Mouse (Mus musculus) heart, postnatal 4 days (tissue): ENCODE data around the gene Cmtm1. TPM values are rescaled to one million over a fixed set of nuclear protein-coding genes. Genes with fewer than 3 reads are reported as not detected.
"Not testable (repeated sequence)": the region's sequence is repeated elsewhere in the genome, so short reads cannot be mapped to it uniquely, and the experiment has no call there.

Experiments
- DNase-seq: peaks from one replicate; pipeline ENCODE4 v3.0.0; 2021
- total RNA-seq, 2 experiments: library from RNA; stranded (reverse); gene quantifications; 2 replicates each; pipeline ENCODE4 v1.2.3; 2021

Cmtm1 gene
- total RNA-seq = not detected

DNA sequence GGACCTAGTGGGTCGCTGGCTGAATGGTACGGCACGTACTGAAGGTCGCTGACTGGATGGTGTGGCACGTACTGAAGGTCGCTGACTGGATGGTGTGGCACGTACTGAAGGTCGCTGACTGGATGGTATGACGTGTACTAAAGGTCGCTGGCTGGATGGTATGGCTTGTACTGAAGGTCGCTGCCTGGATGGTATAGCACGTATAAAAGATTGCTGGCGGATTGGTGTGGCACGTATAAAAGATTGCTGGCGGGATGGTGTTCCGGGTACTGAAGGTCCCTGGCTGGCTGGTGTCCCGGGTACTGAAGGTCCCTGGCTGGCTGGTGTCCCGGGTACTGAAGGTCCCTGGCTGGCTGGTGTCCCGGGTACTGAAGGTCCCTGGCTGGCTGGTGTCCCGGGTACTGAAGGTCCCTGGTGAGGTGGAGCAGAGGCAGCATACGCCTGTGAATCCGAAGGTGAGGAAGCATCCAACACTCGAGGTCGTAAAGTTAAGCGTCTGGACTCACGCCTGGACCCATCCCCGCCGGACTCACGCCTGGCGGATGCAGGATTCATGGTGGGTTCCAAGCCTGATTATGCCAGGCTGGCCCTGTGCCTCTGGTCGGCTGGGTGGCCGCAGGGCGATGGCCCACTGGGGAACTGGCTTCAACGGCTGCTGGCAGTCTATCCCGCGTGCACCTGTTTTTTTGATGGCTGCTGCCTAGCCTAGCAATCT, at the start of gene Cmtm1, which contains the start of gene Gm45711:
Gene Cmtm1 (minus strand): TSS at position 705 of the 715 bp plus-strand sequence.
Gene Gm45711 (minus strand): TSS at position 641 of the 715 bp plus-strand sequence.
- DNase-seq = not testable (repeated sequence)

DNA sequence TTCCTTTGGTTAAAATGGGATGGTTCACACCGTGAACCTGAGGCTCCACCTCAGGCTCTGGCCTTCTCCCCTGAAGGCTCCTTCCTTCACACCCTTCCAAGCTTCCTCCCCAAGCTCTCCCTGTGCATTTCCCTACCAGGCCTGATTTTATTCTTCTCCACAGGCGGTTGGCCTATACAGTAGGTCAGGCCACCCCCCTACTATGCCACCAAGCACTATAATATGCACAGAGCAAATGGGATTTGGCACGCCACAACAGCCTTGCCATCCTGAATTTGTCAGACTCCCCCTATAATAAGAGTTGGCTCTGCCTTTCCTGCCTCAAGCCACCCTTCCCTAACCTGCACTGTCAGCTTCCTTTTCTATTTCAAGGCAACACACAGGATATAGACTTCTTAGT, 48.7 kb upstream of the Cmtm1 start:
- DNase-seq = no peak

DNA sequence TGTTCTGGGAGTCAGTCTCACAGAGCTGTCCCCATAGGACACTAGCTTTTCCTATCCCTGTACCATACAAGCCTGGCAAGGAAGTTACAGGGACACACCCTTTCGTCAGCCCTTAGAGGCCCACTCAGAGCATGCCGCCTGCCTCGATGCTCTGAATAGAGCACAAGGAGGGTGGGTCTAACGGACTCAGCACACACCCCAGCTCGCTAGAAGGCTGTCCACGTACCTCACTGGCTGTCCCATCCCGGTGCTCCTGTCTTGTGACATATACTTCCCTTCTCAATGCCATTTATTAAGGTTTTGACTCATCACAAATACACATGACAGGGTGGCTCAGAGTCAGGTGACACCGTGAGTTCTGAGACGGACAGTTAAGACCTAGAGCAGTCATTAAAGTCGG, 44.6 kb upstream of the Cmtm1 start:
- DNase-seq = no peak

DNA sequence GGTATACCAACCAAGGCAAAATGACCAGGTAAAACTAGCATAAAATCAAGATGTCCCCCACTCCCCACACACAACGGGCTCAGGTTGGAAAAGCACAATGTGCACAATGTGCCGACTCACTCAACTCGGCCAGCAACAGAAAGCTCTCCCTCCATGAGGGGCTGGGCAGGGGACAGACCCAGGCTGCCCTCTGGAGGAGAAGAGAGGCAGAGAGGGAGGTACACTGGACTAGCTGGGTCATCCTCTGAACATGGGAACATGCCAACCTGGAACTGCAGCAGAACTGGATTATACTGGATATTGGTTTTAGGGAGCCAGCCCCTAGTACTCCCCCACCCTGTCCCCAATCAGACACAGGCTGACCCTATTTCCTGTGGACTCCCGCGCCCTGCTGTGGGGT, 43.2 kb upstream of the Cmtm1 start:
- DNase-seq = no peak

DNA sequence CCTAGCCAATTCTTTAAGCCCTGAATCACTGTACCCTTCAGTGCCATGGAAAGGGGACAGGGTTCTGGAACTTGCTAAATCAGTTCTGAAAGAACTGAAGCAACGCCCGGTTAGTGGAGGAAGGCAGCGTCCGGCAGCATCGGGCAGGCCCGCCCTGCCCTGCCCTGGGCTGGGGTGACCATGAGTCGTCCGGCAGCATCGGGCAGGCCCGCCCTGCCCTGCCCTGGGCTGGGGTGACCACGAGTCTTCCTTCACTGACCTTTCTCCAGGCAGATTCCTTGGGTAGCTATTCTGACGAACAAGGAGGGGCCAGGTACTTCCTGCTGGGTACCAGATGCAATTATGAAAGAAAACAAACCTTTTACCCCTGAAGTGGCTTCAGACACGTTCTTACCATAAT, 40.1 kb upstream of the Cmtm1 start:
- DNase-seq = no peak

DNA sequence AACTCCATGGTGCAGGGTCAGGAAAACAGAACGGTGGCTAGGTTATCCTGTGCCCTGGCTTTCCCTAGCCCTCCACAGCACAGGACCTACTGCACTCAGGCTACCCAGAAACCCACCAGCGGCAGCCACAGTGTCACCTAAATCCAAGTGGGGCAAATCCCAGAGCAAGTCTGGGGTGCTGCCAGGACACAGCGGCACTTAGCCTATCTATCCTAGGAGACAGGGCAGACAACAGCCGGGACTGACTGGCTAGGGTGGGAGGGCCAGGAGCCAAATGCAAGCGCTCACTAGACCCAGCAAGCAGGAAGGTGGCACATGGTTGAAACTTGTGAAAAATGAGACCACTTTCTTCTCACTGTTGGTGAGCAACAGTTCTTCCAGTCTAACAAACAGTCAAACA, 39.0 kb upstream of the Cmtm1 start:
- peak; percentile 45 for DNase-seq

DNA sequence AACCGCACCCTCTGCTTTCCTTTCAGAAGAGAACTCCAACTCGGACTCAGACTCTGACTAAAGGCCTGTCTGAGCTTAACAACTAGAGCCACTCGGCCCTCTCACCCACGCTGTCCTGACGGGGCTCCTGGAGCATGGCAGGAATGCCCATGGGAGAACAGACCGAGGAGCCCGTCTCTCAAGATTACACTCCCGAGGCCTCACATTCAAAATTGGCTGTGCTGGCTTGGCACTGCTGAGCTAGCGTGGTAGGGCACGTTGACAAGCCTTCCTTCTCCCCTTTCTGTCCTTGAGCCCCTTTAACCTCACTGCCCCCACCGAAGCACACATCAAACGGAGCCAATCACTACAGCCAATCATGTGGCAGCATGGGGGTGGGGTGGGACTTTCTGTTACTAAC, 36.8 kb upstream of the Cmtm1 start:
- DNase-seq = peak; percentile 15

DNA sequence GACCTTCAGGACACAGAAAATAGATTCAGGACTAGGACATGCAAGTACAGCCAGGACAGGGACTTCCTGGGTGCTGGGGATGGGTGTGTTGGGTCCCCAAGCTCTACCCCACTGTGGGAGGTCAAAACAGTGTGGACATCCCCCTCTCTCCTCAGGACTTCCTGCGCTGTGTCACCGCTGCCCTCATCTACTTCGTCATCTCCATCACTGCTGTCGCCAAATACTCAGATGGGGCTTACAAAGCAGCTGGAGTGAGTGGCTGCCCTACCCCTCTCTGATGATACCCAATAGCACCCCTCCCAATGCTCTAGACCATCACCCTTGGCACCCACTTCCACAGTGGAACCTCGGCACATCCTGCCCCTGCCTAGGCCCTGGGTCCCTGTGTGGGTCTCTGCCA, 34.7 kb upstream of the Cmtm1 start:
- DNase-seq = no peak

DNA sequence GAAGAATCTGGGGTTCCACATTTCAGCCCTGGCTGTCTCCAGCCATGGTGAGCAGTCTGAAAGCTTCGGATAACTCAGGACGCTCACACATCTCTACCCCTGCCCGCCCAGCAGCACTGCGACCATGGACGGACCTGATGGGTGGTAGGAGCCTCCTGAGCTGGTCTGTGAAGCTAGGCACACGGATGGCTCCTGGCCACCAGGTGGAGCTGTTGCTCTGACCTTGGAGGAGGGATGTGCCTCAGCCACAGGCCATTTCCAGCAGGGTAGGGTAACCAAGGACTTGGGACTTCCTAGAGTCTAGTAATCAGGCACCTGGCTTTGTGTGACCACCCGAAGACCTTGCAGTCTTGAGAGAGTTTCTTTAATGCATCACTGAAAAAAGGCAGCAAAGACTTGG, 34.0 kb upstream of the Cmtm1 start:
- peak; percentile 93 for DNase-seq

DNA sequence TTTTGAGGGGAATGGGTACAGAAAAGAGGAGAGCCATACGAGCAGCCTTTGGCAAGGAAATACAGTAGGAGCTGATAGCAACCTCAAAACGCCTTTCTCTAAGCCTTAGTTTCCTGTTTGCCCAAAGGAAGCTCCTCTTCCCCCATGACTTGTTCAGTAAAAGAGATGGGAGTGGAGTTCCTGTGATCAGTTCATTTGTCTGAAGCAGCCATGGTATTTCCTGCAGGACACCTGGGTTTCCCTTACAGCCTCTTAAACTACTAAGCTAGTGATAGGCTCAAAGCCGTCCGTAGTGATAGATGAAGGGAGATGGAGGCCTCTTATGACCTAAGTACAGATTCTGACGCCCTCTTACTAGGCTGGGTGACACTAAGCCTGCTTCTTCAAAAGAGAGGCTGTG, 32.5 kb upstream of the Cmtm1 start:
- no peak for DNase-seq

DNA sequence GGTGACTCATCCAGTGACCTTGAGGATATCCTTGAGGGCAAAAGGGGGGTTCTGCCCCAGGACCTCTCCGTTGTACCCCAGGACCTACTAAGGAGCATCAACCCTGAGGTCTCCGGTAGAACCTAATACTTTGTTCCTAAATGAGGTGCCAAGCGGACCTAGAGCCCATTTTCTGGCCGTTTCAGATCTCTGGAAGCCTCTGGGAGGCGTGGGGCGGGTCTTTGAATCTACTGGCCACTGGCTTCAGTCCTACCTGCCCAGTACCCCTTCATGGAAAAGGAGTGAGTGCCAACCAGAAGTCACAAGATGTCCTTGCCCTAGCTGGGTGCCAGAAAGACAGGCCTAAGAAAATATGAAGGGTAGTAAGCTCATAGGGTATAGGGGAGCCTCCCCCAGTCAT, 31.7 kb upstream of the Cmtm1 start:
- DNase-seq = no peak

DNA sequence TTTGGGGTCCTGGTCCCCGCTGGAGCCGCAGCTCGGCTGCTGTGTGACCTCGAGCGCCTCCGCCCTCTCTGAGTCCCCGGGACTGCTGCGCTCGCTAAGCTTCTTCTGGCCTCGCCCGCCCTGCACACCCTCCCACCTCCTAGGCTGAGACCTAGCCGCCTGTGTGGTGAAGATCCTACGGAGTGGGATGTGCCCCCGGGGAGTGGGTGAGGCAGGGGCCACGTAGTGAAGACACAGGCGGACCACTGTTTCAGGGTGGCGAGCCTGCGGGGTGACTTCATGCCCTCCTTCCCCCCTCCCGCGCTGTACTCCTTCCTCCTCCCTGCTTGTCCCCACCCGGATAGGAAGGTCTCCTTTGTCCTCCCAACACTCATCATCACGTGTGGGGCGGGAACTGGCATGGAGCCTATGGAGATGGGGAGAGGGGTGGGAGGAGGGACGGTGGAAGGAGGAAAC, 31.2 kb upstream of the Cmtm1 start:
- peak; percentile 86 for DNase-seq

DNA sequence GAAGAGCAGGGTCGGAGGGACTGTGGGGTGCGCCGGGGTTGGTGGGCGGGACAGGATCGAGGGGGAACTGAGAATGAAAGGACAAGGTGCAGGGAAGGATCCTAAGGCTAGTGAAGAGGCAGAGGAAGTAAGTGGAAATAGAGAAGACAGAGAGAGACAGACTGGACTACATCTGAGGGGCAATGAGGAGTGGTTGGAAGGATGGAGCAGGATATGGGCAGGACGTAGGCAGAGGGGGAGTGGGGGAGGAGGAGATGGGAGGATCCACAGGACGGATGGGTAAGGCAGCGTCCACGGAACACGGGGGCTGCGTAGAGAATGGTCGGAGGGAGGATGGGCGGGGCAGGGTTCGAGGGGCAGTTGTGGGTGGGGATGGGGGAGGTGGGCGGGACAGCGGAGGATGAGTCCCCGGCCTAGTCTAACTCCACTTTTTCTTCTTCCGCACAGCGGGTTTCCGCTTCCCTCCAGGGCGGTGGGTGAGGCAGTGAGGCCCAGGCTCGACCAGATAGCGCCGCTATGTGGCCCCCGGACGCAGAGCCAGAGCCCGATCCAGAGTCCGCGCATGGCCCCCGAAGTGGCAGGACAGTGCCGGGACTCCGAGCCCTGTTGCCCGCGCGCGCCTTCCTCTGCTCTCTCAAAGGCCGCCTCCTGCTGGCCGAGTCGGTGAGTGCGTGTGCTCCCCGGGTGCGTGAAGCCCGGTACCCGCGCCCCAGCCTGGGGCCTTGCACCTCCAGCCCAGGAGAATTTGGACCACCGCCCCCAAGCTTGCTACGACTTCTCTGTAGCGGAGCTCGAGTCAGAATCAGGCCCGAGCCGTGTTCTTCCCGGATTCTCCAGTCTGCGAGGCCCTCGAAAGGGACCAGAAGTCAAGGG, 30.5 kb upstream of the Cmtm1 start:
- DNase-seq = peak; percentile 88

DNA sequence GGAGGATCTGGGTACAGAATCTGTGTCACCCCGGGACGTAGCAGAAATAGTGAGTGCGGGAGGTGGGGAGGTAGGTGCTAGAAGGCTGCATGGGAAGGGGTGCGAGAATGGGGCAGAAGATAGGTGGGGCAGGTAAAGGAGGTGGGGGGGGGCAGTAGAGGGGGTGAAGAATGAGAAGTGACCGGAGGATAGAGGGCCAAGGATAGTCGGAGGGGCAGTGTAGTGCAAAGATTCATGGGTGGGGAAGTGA, 30.0 kb upstream of the Cmtm1 start:
- no peak for DNase-seq

DNA sequence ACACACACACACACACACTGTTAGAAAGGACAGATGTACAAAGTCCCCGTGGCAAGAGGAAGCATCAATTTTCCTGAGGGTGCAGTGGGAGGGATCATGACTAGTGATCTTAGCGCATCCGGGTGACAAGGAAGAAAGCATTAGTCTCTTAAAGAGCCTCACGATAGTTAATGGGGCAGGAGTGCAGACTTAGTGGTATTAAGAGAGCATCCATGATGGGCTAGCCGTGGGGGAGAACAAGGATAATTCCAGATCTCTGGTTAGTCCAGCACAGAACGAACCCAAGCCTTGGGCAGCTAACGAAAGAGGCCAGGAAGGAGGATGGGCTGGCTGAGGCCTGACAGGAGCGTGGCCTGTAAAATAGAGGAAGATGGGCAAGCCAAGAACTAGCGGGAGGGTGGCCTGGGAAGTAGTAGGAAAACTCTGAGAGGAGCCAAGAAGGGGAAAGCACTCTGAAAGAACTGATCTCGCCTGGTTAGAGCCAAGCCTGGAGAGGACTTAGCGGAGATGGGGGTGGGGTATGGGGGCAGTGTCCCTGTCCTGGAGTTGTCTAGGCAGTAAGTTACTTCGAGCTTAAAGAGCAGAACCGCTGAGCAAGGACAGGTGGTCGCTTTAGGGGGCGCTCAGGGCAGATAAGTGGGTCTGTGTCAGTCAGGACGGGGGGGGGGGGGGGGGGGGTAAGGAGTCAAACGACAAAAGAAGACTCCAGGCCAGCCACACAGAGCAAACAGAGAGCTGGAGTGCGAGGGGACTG, 29.5 kb upstream of the Cmtm1 start, which contains the start of gene Cmtm3:
Gene Cmtm3 (plus strand): TSS at position 182 of the 754 bp plus-strand sequence.
- peak; percentile 57 for DNase-seq

DNA sequence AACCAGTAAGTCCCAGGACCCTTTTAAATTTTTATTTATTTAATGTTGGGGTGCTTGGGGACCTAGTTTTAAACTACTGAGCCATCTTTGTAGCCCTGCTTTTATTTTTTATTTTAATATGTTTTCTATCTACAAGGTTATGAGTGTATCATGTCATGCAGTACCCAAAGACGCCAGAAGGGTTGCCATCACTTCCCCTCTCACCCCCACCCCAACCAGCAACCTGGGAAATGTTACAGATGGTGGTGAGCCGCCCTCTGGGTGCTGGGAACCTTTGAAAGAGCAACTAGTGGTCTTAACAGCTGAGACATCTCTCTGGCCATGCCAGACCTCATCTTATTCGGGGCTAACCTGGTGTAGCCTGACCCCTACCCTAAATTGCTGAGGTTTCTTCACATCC, 27.9 kb upstream of the Cmtm1 start:
- no peak for DNase-seq

DNA sequence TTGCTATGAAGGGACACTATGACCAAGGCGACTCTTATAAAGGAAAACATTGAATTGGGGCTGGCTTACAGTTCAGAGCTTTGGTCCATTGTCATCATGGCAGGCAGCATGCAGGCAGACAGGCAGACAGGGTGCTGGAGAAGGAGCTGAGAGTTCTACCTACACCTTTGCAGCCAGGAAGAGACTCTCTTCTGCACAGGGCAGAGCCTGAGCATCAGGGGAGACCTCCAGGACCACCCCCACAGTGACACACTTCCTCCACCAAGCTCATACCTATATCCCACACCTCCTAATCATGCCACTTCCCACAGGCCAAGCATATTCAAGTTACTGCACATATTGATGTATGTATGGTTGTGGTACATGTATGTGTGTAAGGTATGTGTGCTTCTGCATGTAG, 26.9 kb upstream of the Cmtm1 start:
- no peak for DNase-seq

DNA sequence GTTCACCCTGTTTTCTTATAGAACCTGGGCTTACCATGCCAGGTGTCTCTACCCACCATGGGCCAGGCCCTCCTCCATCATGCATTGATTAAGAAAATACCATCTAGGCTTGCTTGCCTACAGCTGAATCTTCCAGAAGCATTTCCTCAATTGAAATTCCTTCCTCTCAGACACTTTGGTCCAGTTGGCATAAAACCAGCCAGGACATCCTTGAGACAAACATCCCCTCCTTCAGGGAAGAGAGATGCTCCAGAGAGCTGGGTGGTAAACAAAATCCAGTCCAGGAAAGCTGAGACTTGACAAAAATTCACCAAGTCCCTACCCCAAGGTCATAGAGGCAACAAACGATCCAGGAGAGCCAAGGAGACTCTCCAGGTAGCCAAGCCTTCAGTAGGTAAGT, 24.3 kb upstream of the Cmtm1 start:
- DNase-seq = no peak

DNA sequence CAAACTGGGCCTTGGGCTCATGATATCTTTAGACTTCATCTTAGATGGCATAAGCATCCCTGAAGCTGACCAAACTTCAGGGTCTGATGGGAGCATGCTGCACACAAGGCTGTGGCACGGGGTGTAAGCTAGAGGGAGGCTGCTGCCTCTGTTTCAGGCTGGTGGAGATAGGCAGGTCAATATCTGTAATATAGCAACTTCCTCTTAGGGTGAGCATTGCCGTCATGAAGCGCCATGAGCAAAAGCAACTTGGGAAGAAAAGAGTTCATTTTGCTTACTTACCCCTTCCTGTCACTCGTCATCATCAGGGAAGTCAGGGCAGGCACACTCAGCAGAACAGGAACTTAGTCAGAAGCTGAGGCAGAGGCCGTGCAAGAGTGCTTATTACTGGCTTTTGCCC, 23.8 kb upstream of the Cmtm1 start:
- DNase-seq = no peak

DNA sequence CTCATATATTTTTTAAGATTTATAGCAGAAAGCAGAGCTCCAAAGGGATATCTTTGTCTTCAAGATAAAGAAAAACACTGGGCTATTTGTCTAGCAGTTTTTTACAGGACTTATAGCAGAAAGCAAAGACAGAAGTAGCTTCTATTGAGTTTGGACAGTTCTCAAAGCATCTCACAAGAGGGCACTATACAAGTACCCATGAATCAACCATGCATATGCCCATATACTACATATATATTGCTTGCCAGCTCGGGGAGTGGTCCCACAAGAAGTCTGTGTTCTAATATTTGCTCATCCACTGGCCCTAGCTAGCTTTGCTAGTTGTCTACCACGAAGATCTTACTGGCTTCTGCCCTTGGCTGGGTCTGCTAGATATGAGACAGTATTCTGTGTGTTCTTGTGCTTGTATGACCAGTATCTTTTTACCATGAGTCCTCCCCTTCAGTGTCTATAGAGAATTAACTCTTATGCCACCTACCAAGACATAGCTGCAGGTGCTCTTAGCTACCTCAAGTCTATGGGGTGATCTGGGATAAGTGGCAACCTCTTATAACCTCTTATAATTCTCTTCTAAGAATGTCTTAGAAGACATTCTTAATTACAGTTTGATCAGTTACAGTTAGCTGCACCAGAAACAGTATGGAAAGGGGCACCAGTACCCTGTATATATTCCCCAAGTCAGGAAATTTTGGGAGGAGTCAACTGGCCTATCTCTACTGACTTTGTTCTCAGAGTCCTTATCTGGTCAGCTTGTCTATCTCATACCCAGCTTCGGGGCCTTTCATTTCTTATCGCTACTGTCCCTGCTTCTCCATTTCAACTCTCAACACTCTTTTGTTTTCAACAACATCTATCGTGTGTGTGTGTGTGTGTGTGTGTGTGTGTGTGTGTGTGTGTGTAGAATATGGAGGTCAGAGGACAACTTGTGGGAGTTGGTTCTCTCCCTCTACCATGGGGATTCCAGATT, 23.0 kb upstream of the Cmtm1 start:
- DNase-seq = no peak

DNA sequence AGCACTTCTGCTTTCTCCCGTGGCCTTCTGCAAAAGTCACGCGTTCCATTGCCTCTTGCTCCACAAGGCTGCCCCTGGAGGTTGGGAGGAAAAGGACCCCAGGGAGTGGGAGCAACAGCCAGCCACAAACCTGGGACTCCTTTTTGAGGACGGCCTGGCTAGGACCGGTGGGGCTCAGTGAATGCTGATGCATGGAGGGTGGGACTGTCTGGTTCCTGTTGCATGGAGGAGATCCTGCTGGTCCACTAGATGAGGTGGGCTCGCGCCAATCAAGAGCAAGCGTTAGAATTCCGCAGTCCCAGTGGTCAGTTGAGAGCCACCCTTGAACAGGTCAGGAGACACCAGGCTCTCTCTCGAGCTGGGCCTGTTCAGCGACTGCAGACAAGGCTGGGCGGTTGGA, 12.0 kb upstream of the Cmtm1 start, which contains the start of gene Cmtm2b:
Gene Cmtm2b (plus strand): TSS at position 301 of the 400 bp plus-strand sequence.
- not testable (repeated sequence) for DNase-seq

DNA sequence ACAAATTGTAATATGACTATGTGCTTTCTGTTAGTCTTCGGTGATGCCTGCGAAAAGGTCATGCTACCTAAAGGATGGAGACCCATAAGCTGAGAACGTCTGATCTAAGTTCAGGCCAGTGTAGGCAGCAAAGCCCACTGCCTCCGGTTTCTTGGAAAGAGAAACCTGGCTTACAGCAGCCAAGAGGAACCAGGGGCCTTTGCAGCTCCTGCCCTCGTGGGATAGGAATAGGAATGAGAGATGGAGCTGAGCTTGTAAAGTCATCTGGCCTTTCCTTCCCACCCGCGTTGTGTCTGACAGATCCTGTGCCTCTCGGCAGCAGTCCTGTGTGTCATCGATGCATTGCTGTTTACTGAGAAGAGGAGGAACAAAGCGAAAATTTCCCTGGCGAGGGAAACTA, 11.3 kb upstream of the Cmtm1 start, which contains the start of gene Gm11020:
Gene Gm11020 (plus strand): TSS at position 301 of the 400 bp plus-strand sequence.
- DNase-seq = not testable (repeated sequence)
